Mouse (Mus musculus): Measurements from ENCODE around the gene Dync2li1.

DNA sequence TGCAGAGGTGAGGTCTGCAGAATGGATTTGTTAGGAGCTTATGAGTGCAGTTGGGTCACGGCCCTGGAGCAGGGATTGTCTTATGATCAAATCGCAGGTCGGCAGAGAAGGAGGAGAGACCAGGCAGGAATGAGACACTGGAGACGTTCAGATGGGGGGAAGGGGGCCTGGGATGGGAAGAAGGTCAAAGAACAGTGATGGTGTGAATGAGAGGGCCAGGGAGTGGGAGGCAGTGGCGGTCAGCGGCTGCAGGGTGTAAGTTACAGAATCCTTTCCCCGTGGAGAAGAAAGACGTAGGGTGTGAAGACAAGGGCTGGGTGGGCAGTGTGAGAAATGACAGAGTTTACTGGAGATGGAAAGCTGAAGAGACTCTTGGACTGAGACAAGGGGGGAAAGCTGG lies 45.5 kb upstream of the Dync2li1 start:
- no peak for TF ChIP-seq POLR2A (IDR thresholded peaks at IDR 0.05; ENCODE audit: borderline replicate concordance, low read depth, low read length)
- TF ChIP-seq CTCF (IDR thresholded peaks at IDR 0.05; ENCODE audit: low read depth, low read length) = no peak

All from bone marrow macrophage, adult 2 months (primary cell).